ENCODE assay signal across 23 mouse cellular contexts in the genomic region with DNA sequence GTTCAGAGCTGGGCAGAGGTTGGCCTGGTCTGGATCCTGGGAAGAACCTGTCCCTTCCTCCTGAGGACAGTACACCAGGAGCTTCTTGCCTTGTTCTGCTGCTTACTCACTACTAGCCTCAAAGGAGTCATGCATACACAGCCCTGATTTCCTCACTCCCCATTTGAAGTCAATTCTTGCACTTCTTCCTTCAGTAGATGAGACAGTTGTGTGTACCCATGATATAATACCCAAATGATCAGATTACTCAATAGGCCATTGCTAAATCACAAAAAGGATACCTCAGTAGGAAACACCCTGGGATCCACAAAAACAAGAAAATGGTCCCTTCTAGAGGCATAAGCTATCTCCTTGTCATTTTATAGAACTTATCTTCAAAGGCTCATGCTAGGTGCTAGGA. TPM values are rescaled to one million over a fixed set of nuclear protein-coding genes. Genes with fewer than 3 reads are reported as not detected.
DNase-seq lines count a peak whose midpoint lies in the region; ATAC-seq lines count a peak whose summit lies in the region.
"Had no signal": no experiment of that assay in that cellular context is flagged by ENCODE, and none has a peak within 500 bp of the region (broad histone marks: within the 10 kb centered on the region; RNA-seq: fewer than 3 reads in every experiment).

No protein-coding gene starts in this region.

- DNase-seq in heart, adult 11 months, result peak; percentile 40
- no peak for DNase-seq in heart, postnatal 10 days
- peak; percentile 64 for DNase-seq in 416B (ENCODE audit: low read depth)
- no peak for DNase-seq in thymus, postnatal 14 days
- DNase-seq in testis, postnatal 14 days (ENCODE audit: low spot score), result no peak
- DNase-seq: adrenal gland, adult 8-10 months; adrenal gland, postnatal 25 days; cerebellum, adult 11 months; cerebellum, adult 2 months; cerebellum, adult 9-11 months; cerebellum, postnatal 25 days; embryo, embryonic 11 days; gastrocnemius, postnatal 10 days; gastrocnemius, postnatal 36 days; heart, adult 18-20 months; heart, postnatal 14 days; heart, postnatal 4 days had no signal

- ATAC-seq in granulocyte monocyte progenitor cell, adult 5-6 weeks (replicated peaks; ENCODE audit: poor library complexity, severe bottlenecking), result peak; percentile 26
- ATAC-seq: CD4-positive, CD25-positive, alpha-beta regulatory T cell, adult 4 months; forebrain, embryonic 15.5 days; hindbrain, postnatal 0 days; inflammation-experienced regulatory T-cells, adult 6 months; intestine, embryonic 16.5 days had no signal

- intact Hi-C loops in heart, postnatal 10 days (cut with DNase I), result no loop called here

RNA-seq across cellular contexts. Expression of a gene that starts 3.2 kb away (rescaled TPM):
- 10 to 100 TPM; 51.9 to 58.9 TPM for total RNA-seq in heart, postnatal 10 days (2021)
- 124 and 145 TPM in 2 replicates for total RNA-seq in granulocyte monocyte progenitor cell, adult 5-6 weeks (2014; fragmentation: Nextera tagmentation)
- total RNA-seq in granulocyte monocyte progenitor cell, adult 5-6 weeks (2017), result 153 and 160 TPM in 2 replicates

RNA-seq across cellular contexts. Expression of a gene that starts 52.3 kb away (rescaled TPM):
- total RNA-seq in heart, postnatal 10 days (2021), result 100 to 1,000 TPM; 151 to 152 TPM
- 123 and 162 TPM in 2 replicates for total RNA-seq in granulocyte monocyte progenitor cell, adult 5-6 weeks (2014; fragmentation: Nextera tagmentation)
- total RNA-seq in granulocyte monocyte progenitor cell, adult 5-6 weeks (2017), result 102 and 106 TPM in 2 replicates

RNA-seq across cellular contexts. Expression of a gene that starts 52.5 kb away (rescaled TPM):
- 10 to 100 TPM; 12.4 to 13.3 TPM for total RNA-seq in heart, postnatal 10 days (2021)
- total RNA-seq in granulocyte monocyte progenitor cell, adult 5-6 weeks (2014; fragmentation: Nextera tagmentation), result 65.3 and 73.7 TPM in 2 replicates
- total RNA-seq in granulocyte monocyte progenitor cell, adult 5-6 weeks (2017), result 58.4 and 70.3 TPM in 2 replicates

Comparison
In these comparisons a context has a peak if more than half of its experiments do, and no peak if none do; other contexts are left out.
1. DNase-seq: peak in heart, adult 11 months (single experiment) and 416B (single experiment); none in heart, postnatal 10 days (0 of 2), thymus, postnatal 14 days (single experiment) and testis, postnatal 14 days (single experiment).
2. RNA of a gene that starts 52.5 kb away (total RNA-seq): 58.4 to 73.7 TPM in granulocyte monocyte progenitor cell, adult 5-6 weeks; 12.4 to 13.3 TPM in heart, postnatal 10 days; every median in the first group is over 4 times any median in the second.